ENCODE assay signal across 8 mouse cellular contexts in genomic region chr14:54781610-54782365, GRCm38 (mm10). TPM values are rescaled to one million over a fixed set of nuclear protein-coding genes. Genes with fewer than 3 reads are reported as not detected.
DNase-seq lines count a peak whose midpoint lies in the region; ATAC-seq and TF ChIP-seq lines count a peak whose summit lies in the region.

Gene Slc7a8, minus strand, starts transcription at chr14:54781946.

- H3K36me3 ChIP-seq in ES-Bruce4 (ENCODE audit: control insufficient read depth, insufficient read depth, low read length, poor library complexity, severe bottlenecking) = no peaks in the 10 kb centered on the region
- H3K36me3 ChIP-seq in lung, postnatal 0 days (ENCODE audit: insufficient read depth, low read length) = no peaks in the 10 kb centered on the region

- 0 out of 2 replicates have a peak, but pooled peaks cover 4% of the 10 kb centered on the region for H3K27me3 ChIP-seq in ES-Bruce4 (ENCODE audit: control insufficient read depth, insufficient read depth, low read length, poor library complexity, severe bottlenecking)
- peaks cover 7% of the 10 kb centered on the region; the same call in 1 of the 2 replicates for H3K27me3 ChIP-seq in lung, postnatal 0 days (replicated peaks; ENCODE audit: insufficient read depth, low read length)

- no peak within 1 kb of the TSS for H3K27ac ChIP-seq in ES-Bruce4 (ENCODE audit: insufficient read depth, low read length)
- H3K27ac ChIP-seq in lung, postnatal 0 days (ENCODE audit: low read length) = no peak within 1 kb of the TSS

- peak within 1 kb of the TSS; percentile 0; the same call in 1 of the 2 replicates for H3K9ac ChIP-seq in ES-Bruce4 (ENCODE audit: low read depth, poor library complexity, severe bottlenecking)
- peak within 1 kb of the TSS; percentile 23; the same call in 1 of the 2 replicates for H3K9ac ChIP-seq in lung, postnatal 0 days (replicated peaks; ENCODE audit: low read depth)

- ATAC-seq in frontal cortex, adult (ENCODE audit: low TSS enrichment) = peak; percentile 69
- peak; percentile 31; the same call in 1 of the 2 replicates for ATAC-seq in lung, postnatal 0 days

- H3K4me3 ChIP-seq in ES-Bruce4 (ENCODE audit: low read depth, low read length) = peak within 1 kb of the TSS; percentile 47
- peak within 1 kb of the TSS; percentile 46 for H3K4me3 ChIP-seq in lung, postnatal 0 days (ENCODE audit: low read depth, low read length)

- no peaks in the 10 kb centered on the region for H3K9me3 ChIP-seq in ES-Bruce4 (replicated peaks; ENCODE audit: control insufficient read depth, insufficient read depth, low read length, poor library complexity, severe bottlenecking)
- H3K9me3 ChIP-seq in lung, postnatal 0 days (ENCODE audit: low read length) = no peaks in the 10 kb centered on the region

- DNase-seq in cerebellum, adult 18-20 months = peak; percentile 90
- DNase-seq in heart, postnatal 4 days = peak; percentile 37
- peak; percentile 64 to 78 for DNase-seq in layer of hippocampus, adult 8-10 months (ENCODE audit: low spot score in 2 of 2)
- DNase-seq in lung, postnatal 0 days (ENCODE audit: low spot score) = peak; percentile 49
- peak; percentile 36 for DNase-seq in ovary, postnatal 14 days (ENCODE audit: low spot score)
- DNase-seq in thymus, postnatal 25 days = peak; percentile 66

- peak within 1 kb of the TSS; percentile 81 for H3K4me2 ChIP-seq in lung, postnatal 0 days (replicated peaks; ENCODE audit: low read depth, low read length)

- WGBS in lung, postnatal 0 days = 3% methylated on average over 37 of the region's 37 CpGs

- no peak for TF ChIP-seq POLR2A in ES-Bruce4 (IDR thresholded peaks at IDR 0.05; ENCODE audit: insufficient read depth, low read length)

- no peak for TF ChIP-seq EP300 in ES-Bruce4 (IDR thresholded peaks at IDR 0.05; ENCODE audit: insufficient read depth, low read depth, low read length)
- no peak for TF ChIP-seq EP300 in lung, postnatal 0 days (IDR thresholded peaks at IDR 0.05)

- no peaks in the 10 kb centered on the region for H3K4me1 ChIP-seq in ES-Bruce4 (ENCODE audit: control insufficient read depth, insufficient read depth, low read length)
- H3K4me1 ChIP-seq in lung, postnatal 0 days (ENCODE audit: insufficient read depth, low read depth, low read length) = peaks cover 3% of the 10 kb centered on the region; the same call in 1 of the 2 replicates

- TF ChIP-seq CTCF in ES-Bruce4 (IDR thresholded peaks at IDR 0.05; ENCODE audit: low read depth, low read length) = no peak
- TF ChIP-seq CTCF in lung, postnatal 0 days (IDR thresholded peaks at IDR 0.05) = no peak

RNA-seq across cellular contexts. Expression of gene Slc7a8, which starts in this region (rescaled TPM):
- polyA plus RNA-seq in ES-Bruce4 (2011; ENCODE audit: insufficient read depth, insufficient read length, low read depth, missing spikeins) = 2.0 and 2.3 TPM in 2 replicates
- 1 to 10 TPM; 1.9 to 2.0 TPM for total RNA-seq in heart, postnatal 4 days (2021)
- 10 to 100 TPM; 49.8 to 67.2 (median 58.5) TPM for total RNA-seq in layer of hippocampus, adult 8-10 months (2022)
- polyA plus RNA-seq in lung, postnatal 0 days (2015; fragmentation: Nextera tagmentation; extraction: Ambion mirVana) = 1.2 TPM in 2 replicates

Comparison
In these comparisons a context has a peak if more than half of its experiments do, and no peak if none do; other contexts are left out.
1. RNA of gene Slc7a8 (total RNA-seq): 49.8 to 67.2 TPM in layer of hippocampus, adult 8-10 months; 1.9 to 2.0 TPM in heart, postnatal 4 days; every median in the first group is over 10 times any median in the second.
2. DNase-seq: peak in every context shown above with its lines; median percentile 90 in cerebellum, adult 18-20 months; 71 in layer of hippocampus, adult 8-10 months; 66 in thymus, postnatal 25 days; 49 in lung, postnatal 0 days; 37 in heart, postnatal 4 days; 36 in ovary, postnatal 14 days.